Mouse (Mus musculus): ENCODE results near the gene Stum. TPM values are rescaled to one million over a fixed set of nuclear protein-coding genes. Genes with fewer than 3 reads are reported as not detected.

The Stum gene
- polyA plus RNA-seq, 1 experiment from 2014 or later, result 1.2 TPM

DNA sequence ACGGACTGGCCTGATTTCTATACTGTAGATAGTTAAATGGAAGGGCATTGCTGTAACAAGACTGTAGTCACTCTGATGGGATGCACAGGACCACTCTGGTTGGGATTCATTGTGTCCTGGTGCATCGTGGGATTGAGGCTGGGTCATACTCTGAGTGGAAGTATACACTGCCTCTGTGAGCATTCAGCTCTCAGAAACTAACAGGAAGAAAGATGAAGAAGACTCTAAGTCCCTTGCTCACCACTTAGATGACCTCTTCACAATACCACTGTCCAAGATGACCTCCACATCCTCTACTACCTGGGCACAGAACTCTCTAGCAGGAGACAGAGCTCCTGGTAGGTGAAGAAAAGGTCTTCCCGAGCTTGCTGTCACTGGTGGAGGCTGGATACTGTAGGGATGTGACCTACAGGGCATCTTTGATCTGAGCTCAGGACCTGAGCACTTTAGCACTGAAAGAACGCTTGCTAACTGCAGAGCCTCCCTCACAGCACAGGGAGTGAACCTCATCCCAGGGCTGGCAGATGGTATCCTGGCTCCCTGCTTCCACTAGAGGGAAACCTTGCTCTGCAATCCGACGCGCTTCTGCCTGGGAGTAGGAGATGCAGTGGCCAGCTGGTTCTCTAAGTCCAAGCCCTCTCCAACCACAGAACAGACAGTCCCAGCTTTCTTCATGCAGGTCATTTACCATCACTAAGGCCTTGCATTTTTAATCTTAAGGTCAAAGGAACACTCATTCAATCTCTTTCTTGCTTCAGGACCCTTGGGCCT lies 49.3 kb downstream of the Stum start:
- H3K27me3 ChIP-seq (ENCODE audit: control insufficient read depth, insufficient read depth, low read length), result no peaks in the 10 kb centered on the region
- no peak overlapping the region for H3K4me3 ChIP-seq (ENCODE audit: low read depth, low read length)
- WGBS, result 17% methylated on average over 7 of the region's 7 CpGs
- no peak overlapping the region for H3K9ac ChIP-seq (replicated peaks; ENCODE audit: low read depth, low read length)
- H3K9me3 ChIP-seq (ENCODE audit: control insufficient read depth, low read depth, low read length), result no peaks in the 10 kb centered on the region
- peak; percentile 83 for ATAC-seq (ENCODE audit: insufficient number of reproducible peaks, insufficient read depth, low FRiP score, low read depth)
- H3K27ac ChIP-seq (ENCODE audit: low read length), result no peak overlapping the region
- H3K4me2 ChIP-seq (replicated peaks; ENCODE audit: low read depth, low read length), result no peak overlapping the region
- peaks cover 18% of the 10 kb centered on the region; the same call in 1 of the 2 replicates for H3K4me1 ChIP-seq (ENCODE audit: control insufficient read depth, insufficient read depth, low read length)
- H3K36me3 ChIP-seq (ENCODE audit: control insufficient read depth, insufficient read depth, low read length), result no peaks in the 10 kb centered on the region

DNA sequence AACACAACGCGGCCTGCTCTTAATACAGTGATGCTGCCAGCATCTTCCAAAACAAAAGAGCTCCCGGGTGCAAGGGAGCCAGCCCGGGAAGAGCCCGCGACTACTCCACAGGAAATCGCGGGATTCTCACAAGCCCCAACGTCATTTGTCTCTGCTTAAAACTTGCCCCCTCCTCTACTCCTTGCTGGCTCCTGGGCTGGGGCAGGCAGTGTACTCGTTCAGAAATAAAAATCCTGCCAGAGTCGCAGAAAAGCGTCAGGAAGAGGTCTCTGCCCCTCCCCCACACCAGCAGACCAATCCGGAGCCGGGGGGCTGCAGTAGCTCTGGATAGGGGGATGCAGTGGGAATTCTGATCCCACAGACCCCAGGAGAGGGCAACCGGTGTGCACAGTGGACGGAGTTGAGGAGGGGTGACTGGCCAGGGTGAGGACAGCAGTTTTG lies 50.2 kb downstream of the Stum start:
- no peak for ATAC-seq (ENCODE audit: insufficient number of reproducible peaks, insufficient read depth, low FRiP score, low read depth)
- H3K27me3 ChIP-seq (ENCODE audit: control insufficient read depth, insufficient read depth, low read length), result no peaks in the 10 kb centered on the region
- H3K4me2 ChIP-seq (replicated peaks; ENCODE audit: low read depth, low read length), result peak overlapping the region; percentile 37
- WGBS, result 3% methylated on average over 16 of the region's 16 CpGs
- no peak overlapping the region for H3K27ac ChIP-seq (ENCODE audit: low read length)
- peaks cover 18% of the 10 kb centered on the region; the same call in 1 of the 2 replicates for H3K4me1 ChIP-seq (ENCODE audit: control insufficient read depth, insufficient read depth, low read length)
- 0 out of 2 replicates have a peak overlapping the region, but pooled peaks have one; percentile 21 for H3K9ac ChIP-seq (replicated peaks; ENCODE audit: low read depth, low read length)
- H3K9me3 ChIP-seq (ENCODE audit: control insufficient read depth, low read depth, low read length), result no peaks in the 10 kb centered on the region
- H3K36me3 ChIP-seq (ENCODE audit: control insufficient read depth, insufficient read depth, low read length), result no peaks in the 10 kb centered on the region
- H3K4me3 ChIP-seq (ENCODE audit: low read depth, low read length), result peak overlapping the region; percentile 10; the same call in 1 of the 2 replicates

DNA sequence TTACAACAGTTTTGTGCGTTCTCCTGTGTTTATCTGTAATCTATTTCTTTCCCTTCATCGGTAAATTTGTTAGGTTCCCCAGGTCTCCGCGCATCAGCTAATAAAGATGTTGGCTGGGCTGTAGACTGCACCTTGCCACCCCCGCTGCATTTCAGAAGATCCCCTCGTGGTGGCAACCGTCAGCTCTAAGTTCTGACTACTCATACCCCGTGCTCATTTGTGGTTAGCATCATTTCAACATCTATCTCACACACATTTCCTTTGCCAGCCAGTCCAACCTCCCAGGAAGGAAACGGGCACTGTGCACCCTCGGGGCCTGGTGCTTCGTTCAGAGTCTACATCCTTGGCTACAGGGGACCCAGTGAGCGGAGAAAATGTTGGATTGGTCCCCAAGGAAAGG lies 51.5 kb downstream of the Stum start:
- no peak for ATAC-seq (ENCODE audit: insufficient number of reproducible peaks, insufficient read depth, low FRiP score, low read depth)
- peaks cover 23% of the 10 kb centered on the region; the same call in 1 of the 2 replicates for H3K4me1 ChIP-seq (ENCODE audit: control insufficient read depth, insufficient read depth, low read length)
- no peaks in the 10 kb centered on the region for H3K9me3 ChIP-seq (ENCODE audit: control insufficient read depth, low read depth, low read length)
- WGBS, result 72% methylated on average over 12 of the region's 12 CpGs
- H3K36me3 ChIP-seq (ENCODE audit: control insufficient read depth, insufficient read depth, low read length), result no peaks in the 10 kb centered on the region
- no peaks in the 10 kb centered on the region for H3K27me3 ChIP-seq (ENCODE audit: control insufficient read depth, insufficient read depth, low read length)
- H3K27ac ChIP-seq (ENCODE audit: low read length), result no peak overlapping the region
- no peak overlapping the region for H3K4me3 ChIP-seq (ENCODE audit: low read depth, low read length)
- H3K4me2 ChIP-seq (replicated peaks; ENCODE audit: low read depth, low read length), result no peak overlapping the region
- no peak overlapping the region for H3K9ac ChIP-seq (replicated peaks; ENCODE audit: low read depth, low read length)

DNA sequence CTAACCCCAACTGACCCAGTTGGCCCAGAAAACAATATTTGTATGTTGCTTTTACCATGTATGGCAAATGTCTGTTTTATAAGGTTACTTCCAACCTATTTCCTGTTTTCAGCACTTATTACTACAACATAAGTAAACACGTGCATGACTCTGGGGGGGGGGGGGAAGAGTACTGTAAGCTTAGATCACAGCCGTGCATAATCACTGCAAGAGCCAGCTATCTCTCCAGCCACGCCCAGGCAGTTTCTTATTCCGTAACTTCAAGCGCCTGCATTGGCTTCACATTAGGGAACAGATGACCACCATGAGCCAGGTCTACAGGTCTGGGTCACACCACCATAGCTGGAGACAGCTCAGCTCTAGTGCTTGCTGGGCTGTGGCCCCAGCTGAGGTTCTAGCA lies 53.5 kb downstream of the Stum start:
- 67% methylated on average over 5 of the region's 5 CpGs for WGBS
- Histone ChIP-seq H3K36me3 (ENCODE audit: control insufficient read depth, insufficient read depth, low read length) (no peaks in the 10 kb centered on the region), H3K27me3 (ENCODE audit: control insufficient read depth, insufficient read depth, low read length) (no peaks in the 10 kb centered on the region), H3K9ac (replicated peaks; ENCODE audit: low read depth, low read length) (no peak overlapping the region), H3K9me3 (ENCODE audit: control insufficient read depth, low read depth, low read length) (no peaks in the 10 kb centered on the region), H3K4me2 (replicated peaks; ENCODE audit: low read depth, low read length) (no peak overlapping the region), H3K4me3 (ENCODE audit: low read depth, low read length) (no peak overlapping the region), H3K27ac (ENCODE audit: low read length) (no peak overlapping the region), H3K4me1 (ENCODE audit: control insufficient read depth, insufficient read depth, low read length) (peaks cover 20% of the 10 kb centered on the region; the same call in 1 of the 2 replicates)
- no peak for ATAC-seq (ENCODE audit: insufficient number of reproducible peaks, insufficient read depth, low FRiP score, low read depth)

DNA sequence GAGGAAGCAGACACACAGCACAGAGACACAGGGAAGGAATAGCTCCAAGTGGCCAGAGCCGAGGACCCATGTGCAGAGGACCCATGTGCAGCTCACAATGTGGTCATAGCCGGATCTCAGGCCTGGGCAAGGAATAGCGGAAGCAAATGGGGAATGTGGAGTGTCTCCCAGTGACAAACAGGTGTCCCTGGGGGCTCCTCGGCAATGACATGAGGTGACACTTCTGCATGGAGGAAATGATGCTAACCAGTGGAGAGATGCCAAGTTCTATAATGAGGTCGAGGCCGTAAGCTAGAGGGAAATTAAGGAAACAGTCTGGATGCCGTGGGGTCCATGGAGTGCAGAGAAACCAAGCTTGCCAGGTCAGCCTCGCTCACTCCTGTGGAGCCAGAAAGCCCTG lies 54.4 kb downstream of the Stum start:
- Histone ChIP-seq H3K36me3 (ENCODE audit: control insufficient read depth, insufficient read depth, low read length) (no peaks in the 10 kb centered on the region), H3K4me2 (replicated peaks; ENCODE audit: low read depth, low read length) (no peak overlapping the region), H3K4me3 (ENCODE audit: low read depth, low read length) (no peak overlapping the region), H3K4me1 (ENCODE audit: control insufficient read depth, insufficient read depth, low read length) (peaks cover 15% of the 10 kb centered on the region; the same call in 1 of the 2 replicates), H3K9ac (replicated peaks; ENCODE audit: low read depth, low read length) (no peak overlapping the region), H3K27me3 (ENCODE audit: control insufficient read depth, insufficient read depth, low read length) (no peaks in the 10 kb centered on the region), H3K27ac (ENCODE audit: low read length) (no peak overlapping the region), H3K9me3 (ENCODE audit: control insufficient read depth, low read depth, low read length) (no peaks in the 10 kb centered on the region)
- no peak for ATAC-seq (ENCODE audit: insufficient number of reproducible peaks, insufficient read depth, low FRiP score, low read depth)
- 81% methylated on average over 8 of the region's 8 CpGs for WGBS

DNA sequence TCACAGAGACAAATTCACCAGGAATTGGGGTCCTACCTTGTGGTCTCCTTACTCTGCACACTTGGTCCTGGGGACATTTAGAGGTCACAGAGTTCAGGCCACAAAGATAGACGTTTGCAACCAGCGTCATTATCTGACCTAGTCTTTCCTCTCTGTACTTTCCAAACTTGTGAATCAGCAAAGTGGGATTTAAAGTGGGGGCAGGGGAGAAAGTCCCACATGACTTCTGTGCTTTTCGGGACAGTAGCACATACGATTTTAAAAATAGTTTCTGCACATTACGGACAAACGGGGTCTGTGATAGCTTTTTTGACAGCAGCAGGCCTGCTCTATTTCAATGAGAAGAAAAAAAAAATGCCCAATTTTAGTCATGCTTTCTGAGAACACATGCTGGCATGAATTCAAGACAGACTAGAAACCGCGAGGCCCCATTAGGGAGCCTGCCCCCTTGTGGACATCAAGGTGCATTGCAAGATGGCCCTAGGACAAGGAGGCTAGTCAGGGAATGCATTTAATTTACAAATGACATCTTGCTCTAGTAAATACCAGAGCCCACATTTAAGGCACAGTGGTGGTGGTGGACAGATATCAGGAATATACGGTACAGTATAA lies 55.1 kb downstream of the Stum start:
- Histone ChIP-seq H3K4me1 (ENCODE audit: control insufficient read depth, insufficient read depth, low read length) (peaks cover 15% of the 10 kb centered on the region; the same call in 1 of the 2 replicates), H3K27ac (ENCODE audit: low read length) (peak overlapping the region; percentile 40; the same call in 1 of the 2 replicates), H3K27me3 (ENCODE audit: control insufficient read depth, insufficient read depth, low read length) (no peaks in the 10 kb centered on the region), H3K4me3 (ENCODE audit: low read depth, low read length) (no peak overlapping the region), H3K9me3 (ENCODE audit: control insufficient read depth, low read depth, low read length) (no peaks in the 10 kb centered on the region), H3K9ac (replicated peaks; ENCODE audit: low read depth, low read length) (no peak overlapping the region), H3K4me2 (replicated peaks; ENCODE audit: low read depth, low read length) (no peak overlapping the region), H3K36me3 (ENCODE audit: control insufficient read depth, insufficient read depth, low read length) (no peaks in the 10 kb centered on the region)
- WGBS, result 12% methylated on average over 9 of the region's 9 CpGs
- ATAC-seq (ENCODE audit: insufficient number of reproducible peaks, insufficient read depth, low FRiP score, low read depth), result 0 out of 2 replicates have a peak, but pooled peaks have one; percentile 38

DNA sequence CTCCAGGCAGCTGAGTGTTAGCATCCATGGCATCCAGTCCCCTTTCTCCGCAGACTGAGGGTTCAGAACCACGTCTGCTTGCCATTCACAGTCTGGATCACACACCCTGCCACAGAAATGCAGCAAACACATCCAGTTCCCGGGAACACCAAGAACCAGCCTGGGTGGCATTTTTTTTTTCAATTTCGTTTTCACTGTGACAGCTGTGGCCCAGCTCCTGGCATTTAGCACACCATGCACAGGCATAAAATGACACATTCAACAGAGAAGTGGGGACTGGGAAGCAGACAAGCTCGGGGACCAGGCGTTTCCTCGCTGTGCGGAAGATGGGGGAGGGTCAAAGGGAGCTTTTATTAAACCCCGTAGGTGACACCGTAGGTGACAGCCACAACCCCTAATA lies 55.6 kb downstream of the Stum start:
- H3K9me3 ChIP-seq (ENCODE audit: control insufficient read depth, low read depth, low read length), result no peaks in the 10 kb centered on the region
- 53% methylated on average over 10 of the region's 10 CpGs for WGBS
- H3K4me3 ChIP-seq (ENCODE audit: low read depth, low read length), result no peak overlapping the region
- no peaks in the 10 kb centered on the region for H3K36me3 ChIP-seq (ENCODE audit: control insufficient read depth, insufficient read depth, low read length)
- H3K4me1 ChIP-seq (ENCODE audit: control insufficient read depth, insufficient read depth, low read length), result peaks cover 12% of the 10 kb centered on the region; the same call in 1 of the 2 replicates
- no peak overlapping the region for H3K9ac ChIP-seq (replicated peaks; ENCODE audit: low read depth, low read length)
- H3K27ac ChIP-seq (ENCODE audit: low read length), result peak overlapping the region; percentile 40; the same call in 1 of the 2 replicates
- H3K4me2 ChIP-seq (replicated peaks; ENCODE audit: low read depth, low read length), result no peak overlapping the region
- ATAC-seq (ENCODE audit: insufficient number of reproducible peaks, insufficient read depth, low FRiP score, low read depth), result no peak
- no peaks in the 10 kb centered on the region for H3K27me3 ChIP-seq (ENCODE audit: control insufficient read depth, insufficient read depth, low read length)

DNA sequence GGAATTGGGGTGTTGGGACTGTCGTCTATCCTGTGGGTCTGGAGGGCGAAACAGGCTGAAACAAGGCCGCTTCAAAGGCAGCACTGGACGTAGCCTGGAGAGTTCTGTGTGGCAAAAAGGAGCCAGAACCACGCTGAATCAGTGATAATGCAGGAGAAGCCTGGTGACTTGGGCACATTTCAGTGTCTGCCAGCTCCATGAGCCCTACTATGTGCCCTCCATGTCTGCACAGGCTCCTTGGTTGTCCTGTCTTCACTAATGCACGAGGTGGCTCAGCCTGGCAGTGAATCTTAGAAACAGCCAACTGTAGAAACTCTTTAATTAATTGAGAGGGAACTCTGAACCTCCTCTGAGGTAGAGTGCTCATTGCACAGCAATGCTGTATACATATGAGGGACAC lies 56.9 kb downstream of the Stum start:
- ATAC-seq (ENCODE audit: insufficient number of reproducible peaks, insufficient read depth, low FRiP score, low read depth), result no peak
- no peak overlapping the region for H3K9ac ChIP-seq (replicated peaks; ENCODE audit: low read depth, low read length)
- no peak overlapping the region for H3K4me2 ChIP-seq (replicated peaks; ENCODE audit: low read depth, low read length)
- H3K27ac ChIP-seq (ENCODE audit: low read length), result no peak overlapping the region
- peaks cover 18% of the 10 kb centered on the region for H3K4me1 ChIP-seq (ENCODE audit: control insufficient read depth, insufficient read depth, low read length)
- no peaks in the 10 kb centered on the region for H3K36me3 ChIP-seq (ENCODE audit: control insufficient read depth, insufficient read depth, low read length)
- no peak overlapping the region for H3K4me3 ChIP-seq (ENCODE audit: low read depth, low read length)
- WGBS, result 79% methylated on average over 6 of the region's 6 CpGs
- no peaks in the 10 kb centered on the region for H3K27me3 ChIP-seq (ENCODE audit: control insufficient read depth, insufficient read depth, low read length)
- no peaks in the 10 kb centered on the region for H3K9me3 ChIP-seq (ENCODE audit: control insufficient read depth, low read depth, low read length)
